Mouse (Mus musculus) ovary, postnatal 14 days (tissue): ENCODE measurements at regions not wholly inside any gene's neighbourhood (a gene's known extent, or its start where the extent isn't known, plus 50 kb on each side); places are given as distances from the start of the nearest gene placed in this dataset.

Source experiments
- DNase-seq: peaks from one replicate; pipeline ENCODE4 v3.0.0; 2022; ENCODE audit warnings: low spot score

GRCm38 (mm10) chr9:61175381-61175780 is 196.8 kb upstream of the Tle3 start:
- no peak for DNase-seq

GRCm38 (mm10) chr9:61176856-61177255 is 195.3 kb upstream of the Tle3 start:
- DNase-seq = no peak

DNA sequence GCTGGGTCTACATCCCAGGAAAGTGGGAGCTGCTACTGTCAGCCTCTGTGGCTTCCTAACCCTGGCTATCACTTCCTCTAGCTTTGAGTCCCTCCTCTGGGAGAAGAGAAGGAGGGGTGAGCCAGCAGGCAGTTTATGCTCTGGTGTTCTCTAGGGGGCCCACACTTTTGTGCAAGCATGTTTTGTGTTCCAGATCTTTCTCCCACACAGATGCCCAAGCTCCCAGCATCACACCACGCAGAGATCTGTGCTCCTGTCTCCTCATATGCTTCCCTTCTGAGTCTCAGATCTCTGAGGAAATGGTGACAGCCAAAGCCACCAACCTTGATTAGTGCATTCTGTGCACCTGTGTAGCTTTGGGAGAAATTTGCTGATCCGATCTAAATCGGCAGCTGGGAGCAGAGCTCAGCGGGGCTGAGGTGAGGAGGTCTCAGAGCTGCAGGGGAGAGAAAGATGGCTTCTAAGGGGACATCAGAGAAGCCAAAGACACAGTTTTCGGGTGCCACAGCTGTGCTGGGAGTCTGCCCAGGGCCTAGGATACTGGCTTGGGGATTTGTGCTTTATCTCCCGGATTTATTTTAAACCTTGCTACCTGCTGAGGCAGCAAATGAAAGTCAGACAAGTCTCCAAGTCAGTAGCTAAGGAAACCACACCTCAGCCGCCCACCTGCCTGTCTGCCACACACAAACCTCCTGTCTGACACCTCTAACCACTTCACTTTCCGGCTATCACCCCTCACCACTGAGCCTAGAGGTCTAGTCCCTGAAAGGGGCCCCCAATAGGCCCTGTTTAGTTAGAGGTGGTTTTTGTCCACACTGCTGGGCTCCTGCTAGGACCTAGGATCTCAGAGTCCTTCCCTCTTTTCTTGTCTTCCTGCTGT is 185.4 kb upstream of the Tle3 start:
- DNase-seq = no peak

GRCm38 (mm10) chr9:61187713-61188399 is 184.3 kb upstream of the Tle3 start:
- no peak for DNase-seq

DNA sequence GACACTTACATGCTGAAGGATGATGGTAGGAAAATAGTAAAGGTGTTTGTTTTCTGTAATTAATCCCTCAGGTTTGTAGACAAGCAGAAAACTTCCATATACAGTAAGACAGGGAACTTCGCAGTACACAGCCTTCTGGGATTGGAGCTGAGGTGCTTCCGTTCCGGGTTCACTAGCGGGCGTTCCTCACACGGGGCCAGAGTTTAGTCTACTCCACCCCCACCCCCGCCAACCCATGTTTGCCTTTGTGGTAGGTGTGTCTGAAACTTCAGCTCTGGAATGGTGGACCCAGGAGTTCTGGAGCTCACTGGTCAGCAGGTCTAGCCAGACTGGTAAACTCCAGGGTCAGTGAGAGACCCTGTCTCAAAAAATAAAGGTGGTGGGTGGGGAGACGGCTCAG is 182.9 kb upstream of the Tle3 start:
- DNase-seq = no peak

- DNase-seq = no peak
Measured at GRCm38 (mm10) chr9:61199077-61199753, 173.0 kb upstream of the Tle3 start.

DNA sequence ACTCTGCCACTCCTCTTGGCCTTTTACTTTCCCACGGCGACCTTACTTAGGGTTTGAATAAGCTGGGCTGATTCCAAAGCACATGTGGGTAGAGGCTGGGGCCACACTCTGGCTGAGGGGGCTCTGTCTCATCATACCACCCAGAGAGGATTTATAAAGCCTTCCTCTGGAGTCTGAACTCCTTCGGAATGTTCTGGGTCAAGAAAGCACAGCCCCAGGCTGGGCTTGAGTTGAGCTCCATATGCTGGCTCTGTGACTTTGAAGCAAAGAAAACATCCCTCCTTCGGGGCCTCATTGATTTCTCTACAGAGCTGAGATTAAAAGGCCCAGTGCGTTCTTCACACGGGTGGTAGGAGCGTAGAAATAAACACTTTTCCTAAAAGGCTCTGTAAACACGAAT is 172.3 kb upstream of the Tle3 start:
- DNase-seq = no peak

DNA sequence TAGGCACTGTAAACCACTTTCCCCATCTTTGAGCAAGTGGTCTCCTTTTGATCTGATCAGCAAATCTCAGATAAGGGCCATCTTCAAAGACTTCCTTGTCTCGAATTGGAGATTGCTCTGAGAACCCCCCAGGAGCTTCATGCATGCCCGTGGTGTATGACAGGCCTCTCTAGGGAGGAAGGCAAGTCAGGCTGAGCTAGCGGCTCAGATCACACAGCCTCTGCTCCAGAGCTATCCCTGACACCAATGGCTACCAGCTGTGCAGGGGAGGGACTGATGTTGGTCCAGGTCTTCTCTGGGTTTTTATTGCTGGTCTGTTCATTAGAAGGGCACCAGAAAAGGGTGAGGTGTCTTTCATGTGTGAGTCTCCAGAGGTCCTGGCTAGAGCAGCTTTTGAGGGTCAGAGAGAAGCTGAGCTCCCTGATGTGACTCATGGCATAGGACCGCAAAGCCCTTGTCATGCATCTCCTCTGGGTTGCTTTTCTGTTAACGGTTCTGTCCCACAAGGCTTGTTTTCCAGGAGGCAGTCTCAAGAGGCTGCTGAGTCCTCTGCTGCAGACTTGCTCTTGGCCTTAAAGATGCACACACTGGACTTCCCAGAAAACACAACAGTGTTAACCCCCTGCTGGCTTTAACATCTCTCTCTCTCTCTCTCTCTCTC is 171.7 kb upstream of the Tle3 start:
- no peak for DNase-seq

DNA sequence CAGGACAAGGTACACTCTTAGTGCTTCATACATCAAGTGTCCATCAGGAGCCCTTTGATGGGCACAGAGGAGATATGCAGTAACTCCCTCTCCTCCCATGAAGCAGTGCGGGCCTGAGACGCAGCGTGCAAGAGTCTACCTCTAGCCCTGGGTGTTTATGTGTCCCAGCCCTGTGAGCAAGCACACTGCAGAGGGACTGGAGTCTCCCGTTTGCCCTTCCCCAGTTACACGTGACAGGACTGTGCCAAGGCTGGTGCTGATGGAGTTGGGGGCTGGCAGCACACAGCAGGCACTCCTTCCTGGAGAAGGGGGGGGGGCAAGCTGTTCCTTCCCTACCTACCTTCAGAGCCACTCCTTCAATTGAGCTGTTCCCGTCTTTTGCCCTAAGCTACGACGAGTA is 167.1 kb upstream of the Tle3 start:
- DNase-seq = no peak

GRCm38 (mm10) chr9:61206725-61207365 is 165.3 kb upstream of the Tle3 start:
- no peak for DNase-seq

- DNase-seq = no peak
Measured at GRCm38 (mm10) chr9:61207423-61208150, 164.6 kb upstream of the Tle3 start.

DNA sequence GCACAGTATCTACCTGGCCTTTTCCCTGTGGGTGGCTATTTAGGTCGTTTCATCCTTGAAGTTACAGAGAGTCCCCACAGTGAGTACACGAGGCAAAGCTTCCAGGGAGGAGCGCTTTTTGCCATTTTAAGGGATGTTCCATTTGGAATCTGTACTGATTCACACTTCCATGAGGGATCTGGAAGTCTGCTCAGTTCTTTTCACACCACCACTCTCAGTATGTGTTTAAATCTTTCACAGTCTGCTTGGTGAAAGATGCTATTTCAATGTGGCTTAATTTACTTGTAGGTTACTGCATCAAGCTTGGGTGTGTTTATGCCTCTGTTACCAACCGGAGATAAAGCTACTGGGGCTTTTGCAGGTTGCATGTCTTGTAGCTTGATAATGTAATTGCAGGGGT is 160.5 kb upstream of the Tle3 start:
- no peak for DNase-seq

DNA sequence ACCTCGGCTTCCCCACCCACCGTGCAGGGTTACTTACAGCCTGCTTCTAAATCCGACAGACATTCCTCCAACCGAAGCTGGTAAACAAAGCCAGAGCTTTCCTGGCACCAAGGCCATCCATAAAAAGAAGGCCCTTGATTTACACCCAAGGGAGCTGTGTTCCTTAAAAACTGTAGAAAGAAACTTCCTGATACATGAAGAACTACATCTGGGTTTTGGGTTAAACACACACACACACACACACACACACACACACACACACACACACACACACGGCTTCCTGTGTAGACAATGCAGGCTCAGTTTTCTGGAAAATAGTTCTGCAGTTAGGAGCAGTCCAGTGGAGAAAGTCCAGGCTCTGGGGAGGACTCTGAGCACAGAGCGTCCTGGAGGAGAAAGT is 157.2 kb upstream of the Tle3 start:
- no peak for DNase-seq

GRCm38 (mm10) chr9:61216012-61216770 is 156.0 kb upstream of the Tle3 start:
- no peak for DNase-seq

- DNase-seq = no peak
Measured at GRCm38 (mm10) chr9:61220017-61220416, 152.1 kb upstream of the Tle3 start.

- no peak for DNase-seq
Measured at GRCm38 (mm10) chr9:61222212-61223003, 149.8 kb upstream of the Tle3 start.

DNA sequence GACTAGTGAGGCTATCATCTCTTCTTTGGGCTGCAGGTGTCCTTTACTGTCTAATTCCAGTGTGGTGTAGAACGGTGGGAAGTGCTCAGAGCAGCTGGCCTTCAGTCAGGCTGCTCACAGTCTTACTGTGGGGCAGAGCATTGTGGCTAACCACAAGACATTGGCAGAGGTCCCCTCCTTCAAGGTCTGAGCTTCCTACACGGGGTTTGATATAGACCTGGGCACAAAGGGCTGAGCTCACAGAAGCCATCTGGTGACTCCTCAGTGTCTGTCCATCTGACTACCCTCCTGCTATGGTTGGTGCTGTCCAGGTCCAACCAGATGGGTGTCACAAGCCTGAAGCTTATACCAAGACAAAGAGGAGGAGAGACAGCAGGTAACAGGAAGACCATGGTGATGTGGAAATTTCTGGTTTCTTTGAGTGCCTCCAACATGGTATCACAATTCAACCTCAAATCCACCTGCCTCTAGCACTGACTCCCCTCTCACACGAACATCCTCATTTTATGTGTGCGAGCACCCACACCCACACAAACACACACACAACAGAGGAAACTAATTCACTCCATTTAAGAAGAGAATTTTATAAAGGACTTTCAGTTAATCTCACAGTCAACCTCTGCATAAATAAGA is 147.0 kb upstream of the Tle3 start:
- no peak for DNase-seq

GRCm38 (mm10) chr9:61225882-61226281 is 146.3 kb upstream of the Tle3 start:
- no peak for DNase-seq
